Mouse (Mus musculus): ENCODE results near the gene 1700028J19Rik.

DNA sequence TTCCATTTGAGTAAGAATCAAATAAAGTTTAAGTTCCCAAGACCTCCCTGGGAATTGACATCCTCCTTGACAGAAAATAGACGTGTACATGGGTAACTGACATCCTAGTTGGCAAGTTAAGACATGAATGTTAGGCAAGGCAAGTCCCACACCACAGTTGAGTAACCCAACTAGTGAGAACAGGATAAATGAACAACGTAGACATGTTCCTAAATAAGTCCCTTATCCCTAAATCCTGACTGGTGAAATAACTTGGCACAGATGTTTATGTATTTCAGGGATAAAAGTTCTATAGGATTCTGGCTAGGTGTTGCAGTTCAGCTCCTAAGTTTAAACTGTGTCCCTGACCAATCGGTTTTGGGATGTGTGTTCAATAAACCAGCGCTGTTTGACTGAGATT is 44.5 kb upstream of the 1700028J19Rik start:
- TF ChIP-seq POLR2A (IDR thresholded peaks at IDR 0.05; ENCODE audit: low read depth, low read length), result no peak
- TF ChIP-seq CTCF (conservative IDR thresholded peaks at IDR 0.05; ENCODE audit: insufficient read depth, insufficient read length, low read depth, low read length), result no peak

Data from kidney, adult 2 months (tissue).